Mouse (Mus musculus) embryonic facial prominence, embryonic 12.5 days (tissue): ENCODE data around the gene Gm3233. TPM values are rescaled to one million over a fixed set of nuclear protein-coding genes. Genes with fewer than 3 reads are reported as not detected.
"Not testable (repeated sequence)": the region's sequence is repeated elsewhere in the genome, so short reads cannot be mapped to it uniquely, and the experiment has no call there.

Experiments
- ATAC-seq: fragments of 200-750 bp; cut with Nextera tagmentation; 2 replicates; pipeline ENCODE4 v1.8.0; 2017; ENCODE audit not compliant: insufficient number of reproducible peaks, insufficient read depth, low FRiP score, low TSS enrichment
- H3K27ac ChIP-seq: fragments of 300-500 bp; sonication (generic); 2 replicates; pipeline ENCODE4 v1.5.1; 2016; ENCODE audit warnings: mild to moderate bottlenecking
- H3K27me3 ChIP-seq: fragments of 300-500 bp; sonication (generic); 2 replicates; pipeline ENCODE4 v1.6.1; 2016; ENCODE audit warnings: mild to moderate bottlenecking, moderate library complexity
- H3K36me3 ChIP-seq: fragments of 300-500 bp; sonication (generic); 2 replicates; pipeline ENCODE4 v1.6.1; 2016; ENCODE audit warnings: mild to moderate bottlenecking
- H3K4me1 ChIP-seq: fragments of 300-500 bp; sonication (generic); 2 replicates; pipeline ENCODE4 v1.6.1; 2016
- H3K4me2 ChIP-seq: fragments of 300-500 bp; sonication (generic); replicated peaks from 2 replicates; pipeline ENCODE4 v1.6.1; 2016; ENCODE audit warnings: mild to moderate bottlenecking, moderate library complexity
- H3K4me3 ChIP-seq: fragments of 300-500 bp; sonication (generic); 2 replicates; pipeline ENCODE4 v1.5.1; 2016; ENCODE audit warnings: mild to moderate bottlenecking
- H3K9ac ChIP-seq: fragments of 300-500 bp; sonication (generic); 2 replicates; pipeline ENCODE4 v1.6.1; 2016; ENCODE audit warnings: mild to moderate bottlenecking, moderate library complexity
- H3K9me3 ChIP-seq: fragments of 300-500 bp; sonication (generic); 2 replicates; pipeline ENCODE4 v1.6.1; 2016; ENCODE audit warnings: mild to moderate bottlenecking, moderate library complexity
- WGBS: fragments of 180-500 bp; shearing (Covaris S2); methylation state at CpG from one replicate; pipeline ENCODE4 v1.1.7; 2016; 5-methylcytosine and 5-hydroxymethylcytosine counted together
- polyA plus RNA-seq: library from polyadenylated mRNA; unstranded; fragments of >200 nt; fragmentation: Nextera tagmentation; extraction: Ambion mirVana; gene quantifications from 2 replicates; pipeline ENCODE4 v1.2.1, GENCODE M21; 2016

The Gm3233 gene
- polyA plus RNA-seq, 1 experiment from 2014 or later = not detected

DNA sequence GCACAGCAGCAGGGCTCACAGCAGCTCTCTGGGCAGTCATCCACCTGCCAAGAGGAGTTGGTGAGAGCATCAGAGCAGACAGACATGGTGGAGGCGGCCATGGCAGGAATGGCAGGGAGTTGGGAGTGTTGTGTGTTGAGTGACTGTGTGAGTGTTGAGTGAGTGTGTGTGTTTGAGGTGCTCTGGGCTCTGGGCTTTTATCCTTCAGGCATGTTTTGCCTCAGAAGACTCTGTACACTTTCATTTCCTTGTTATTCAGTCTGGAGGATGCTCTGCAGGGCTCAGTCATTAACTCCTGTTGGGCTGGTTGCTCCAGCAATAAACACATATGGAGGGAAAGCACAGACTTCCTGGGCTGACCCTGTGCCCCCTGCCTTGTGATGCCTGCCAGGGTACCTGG lies 11.7 kb upstream of the Gm3233 start, which contains the start of gene Gm3238:
Gene Gm3238 (minus strand): TSS at position 101 of the 400 bp plus-strand sequence.
- not testable (repeated sequence) for ATAC-seq, H3K27ac ChIP-seq, H3K36me3 ChIP-seq, H3K9me3 ChIP-seq, H3K27me3 ChIP-seq, H3K4me2 ChIP-seq, H3K9ac ChIP-seq, H3K4me1 ChIP-seq, H3K4me3 ChIP-seq
- 67% methylated on average over 1 of the region's 1 CpGs for WGBS

DNA sequence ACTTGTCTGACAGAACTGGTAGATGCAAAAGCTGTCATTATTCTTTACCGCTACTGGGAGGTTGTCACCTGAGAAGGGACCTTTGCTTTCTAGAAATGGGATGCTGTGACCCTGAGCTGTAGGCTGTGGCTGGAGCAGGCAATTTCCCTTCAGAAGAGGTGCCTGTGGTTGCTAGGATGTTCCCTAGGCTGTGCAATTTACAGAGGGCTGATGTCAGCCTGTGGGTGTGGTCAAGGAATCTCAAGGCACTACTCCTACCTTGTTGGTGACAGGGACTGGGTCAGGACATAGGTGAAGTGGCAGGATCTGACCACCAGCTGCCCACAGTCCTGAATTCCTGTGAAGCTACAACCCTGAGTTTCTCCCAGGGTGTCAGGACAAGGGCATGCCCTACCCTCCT lies 10.2 kb upstream of the Gm3233 start:
- no peaks in the 10 kb centered on the region for H3K9me3 ChIP-seq
- WGBS = 57% methylated on average over 1 of the region's 1 CpGs
- H3K4me3 ChIP-seq = no peak overlapping the region
- H3K36me3 ChIP-seq = no peaks in the 10 kb centered on the region
- no peaks in the 10 kb centered on the region for H3K27me3 ChIP-seq
- no peak overlapping the region for H3K9ac ChIP-seq
- no peak overlapping the region for H3K27ac ChIP-seq
- no peak overlapping the region for H3K4me2 ChIP-seq
- no peaks in the 10 kb centered on the region for H3K4me1 ChIP-seq
- no peak for ATAC-seq

DNA sequence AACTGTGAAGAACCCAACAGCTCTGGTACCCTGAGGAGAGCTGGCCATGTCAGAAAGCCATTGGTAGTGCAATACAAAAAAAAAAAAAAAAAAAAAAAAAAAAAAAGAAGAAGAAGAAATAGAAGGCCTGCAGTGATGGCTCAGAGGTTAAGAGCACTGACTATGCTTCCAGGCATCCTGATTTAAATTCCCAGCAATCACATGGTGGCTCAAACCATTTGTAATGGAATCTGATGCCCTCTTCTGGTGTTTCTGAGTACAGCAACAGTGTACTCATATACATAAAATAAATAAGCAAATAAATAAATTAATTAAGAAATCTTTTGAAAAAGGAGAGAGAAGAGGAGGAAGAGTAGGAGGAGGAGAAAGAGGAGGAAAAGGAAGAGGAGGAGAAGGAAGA lies 6.0 kb downstream of the Gm3233 start:
- H3K27me3 ChIP-seq = no peaks in the 10 kb centered on the region
- no peaks in the 10 kb centered on the region for H3K36me3 ChIP-seq
- no peaks in the 10 kb centered on the region for H3K9me3 ChIP-seq
- no peak for ATAC-seq
- H3K4me1 ChIP-seq = no peaks in the 10 kb centered on the region
- H3K27ac ChIP-seq = no peak overlapping the region
- H3K4me3 ChIP-seq = no peak overlapping the region
- no peak overlapping the region for H3K9ac ChIP-seq
- no peak overlapping the region for H3K4me2 ChIP-seq

DNA sequence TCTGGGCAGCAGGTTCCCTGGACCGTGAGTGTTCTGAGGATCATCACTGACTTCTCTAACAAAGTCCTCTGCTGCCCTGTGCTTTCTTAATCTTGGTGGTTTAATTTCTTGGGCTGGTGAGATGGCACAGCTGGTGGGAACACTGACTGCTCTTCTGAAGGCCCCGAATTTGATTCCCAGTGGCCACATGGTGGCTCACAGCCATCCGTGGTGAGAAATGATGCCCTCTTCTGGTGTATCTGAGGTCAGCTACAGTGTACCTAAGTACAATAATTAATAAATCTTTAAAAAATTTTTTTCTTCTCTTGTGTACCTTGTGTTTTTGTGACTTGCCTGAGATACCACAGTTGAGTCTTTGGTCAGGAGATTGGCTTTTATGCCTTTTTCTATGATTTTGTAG lies 7.2 kb downstream of the Gm3233 start:
- not testable (repeated sequence) for H3K4me1 ChIP-seq, H3K36me3 ChIP-seq, H3K9me3 ChIP-seq, H3K27ac ChIP-seq, H3K27me3 ChIP-seq, H3K4me2 ChIP-seq, H3K4me3 ChIP-seq, H3K9ac ChIP-seq, ATAC-seq
- WGBS = 56% methylated on average over 3 of the region's 3 CpGs

DNA sequence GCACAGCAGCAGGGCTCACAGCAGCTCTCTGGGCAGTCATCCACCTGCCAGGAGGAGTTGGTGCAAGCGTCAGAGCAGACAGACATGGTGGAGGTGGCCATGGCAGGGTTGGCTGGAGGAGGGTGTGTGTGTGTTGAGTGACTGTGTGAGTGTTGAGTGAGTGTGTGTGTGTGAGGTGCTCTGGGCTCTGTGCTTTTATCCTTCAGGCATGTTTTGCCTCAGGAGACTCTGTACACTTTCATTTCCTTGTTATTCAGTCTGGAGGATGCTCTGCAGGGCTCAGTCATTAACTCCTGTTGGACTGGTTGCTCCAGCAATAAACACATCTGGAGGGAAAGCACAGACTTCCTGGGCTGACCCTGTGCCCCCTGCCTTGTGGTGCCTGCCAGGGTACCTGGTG lies 8.2 kb downstream of the Gm3233 start, which contains the start of gene Gm9736:
Gene Gm9736 (minus strand): TSS at position 101 of the 400 bp plus-strand sequence.
- WGBS = 71% methylated on average over 1 of the region's 1 CpGs
- not testable (repeated sequence) for H3K4me1 ChIP-seq

DNA sequence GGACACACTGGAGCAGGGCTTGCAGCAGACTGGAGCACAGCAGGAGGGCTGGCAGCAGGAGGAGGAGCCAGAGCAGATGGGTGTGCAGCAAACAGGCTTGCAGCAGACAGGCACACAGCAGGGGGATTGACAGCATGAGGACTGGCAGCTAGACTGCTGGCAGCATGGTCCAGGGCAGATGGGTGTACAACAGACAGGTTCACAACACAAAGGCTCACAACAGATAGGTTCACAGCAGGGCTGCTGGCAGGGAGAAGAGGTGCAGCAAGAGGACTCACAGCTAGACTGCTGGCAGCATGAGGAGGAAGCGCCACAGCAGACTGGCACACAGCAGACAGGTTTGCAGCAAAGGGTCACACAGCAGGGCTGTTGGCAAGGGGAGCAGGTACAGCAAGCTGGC lies 8.8 kb downstream of the Gm3233 start:
- not testable (repeated sequence) for H3K27me3 ChIP-seq, ATAC-seq, H3K4me2 ChIP-seq

More for the DNA sequence above, 8.2 kb downstream of the Gm3233 start, which contains the start of gene Gm9736:
- not testable (repeated sequence) for H3K36me3 ChIP-seq, ATAC-seq, H3K9ac ChIP-seq, H3K4me3 ChIP-seq, H3K27ac ChIP-seq, H3K4me2 ChIP-seq, H3K27me3 ChIP-seq, H3K9me3 ChIP-seq

DNA sequence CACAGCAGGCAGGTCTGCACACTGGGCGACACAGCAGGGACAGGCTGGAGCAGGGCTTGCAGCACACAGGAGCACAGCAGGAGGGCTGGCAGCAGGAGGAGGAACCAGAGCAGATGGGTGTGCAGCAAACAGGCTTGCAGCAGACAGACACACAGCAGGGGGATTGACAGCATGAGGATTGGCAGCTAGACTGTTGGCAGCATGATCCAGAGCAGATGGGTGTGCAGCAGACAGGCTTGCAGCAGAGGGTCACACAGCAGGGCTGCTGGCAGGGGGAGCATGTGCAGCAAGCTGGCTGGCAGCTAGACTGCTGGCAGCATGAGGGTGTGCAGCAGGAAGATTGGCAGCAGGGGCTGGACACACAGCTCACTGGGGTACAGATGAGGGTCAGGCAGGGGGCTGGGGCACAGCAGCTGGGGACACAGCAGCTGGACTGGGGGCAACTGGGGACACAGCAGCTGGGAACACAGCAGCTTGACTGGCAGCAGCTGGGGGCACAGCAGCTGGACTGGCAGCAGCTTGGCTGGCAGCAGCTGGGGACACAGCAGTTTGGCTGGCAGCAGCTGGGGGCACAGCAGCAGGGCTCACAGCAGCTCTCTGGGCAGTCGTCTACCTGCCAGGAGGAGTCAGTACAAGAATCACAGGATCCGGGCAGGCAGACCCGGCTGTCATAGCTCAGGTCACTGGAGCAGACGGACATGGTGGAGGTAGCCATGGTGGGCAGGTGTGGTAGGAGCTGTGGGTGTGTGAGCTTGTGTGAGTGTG lies 17.4 kb downstream of the Gm3233 start, which contains the start of gene Gm18596:
Gene Gm18596 (minus strand): TSS at position 715 of the 765 bp plus-strand sequence.
- H3K36me3 ChIP-seq, H3K4me2 ChIP-seq, H3K27ac ChIP-seq, H3K4me3 ChIP-seq, H3K9me3 ChIP-seq, H3K27me3 ChIP-seq, H3K4me1 ChIP-seq, ATAC-seq, H3K9ac ChIP-seq: not testable (repeated sequence)
- 46% methylated on average over 5 of the region's 5 CpGs for WGBS

More for the DNA sequence above, 8.8 kb downstream of the Gm3233 start:
- not testable (repeated sequence) for H3K9me3 ChIP-seq, H3K4me1 ChIP-seq, H3K9ac ChIP-seq, H3K4me3 ChIP-seq, H3K36me3 ChIP-seq, H3K27ac ChIP-seq
- WGBS = 68% methylated on average over 1 of the region's 1 CpGs

DNA sequence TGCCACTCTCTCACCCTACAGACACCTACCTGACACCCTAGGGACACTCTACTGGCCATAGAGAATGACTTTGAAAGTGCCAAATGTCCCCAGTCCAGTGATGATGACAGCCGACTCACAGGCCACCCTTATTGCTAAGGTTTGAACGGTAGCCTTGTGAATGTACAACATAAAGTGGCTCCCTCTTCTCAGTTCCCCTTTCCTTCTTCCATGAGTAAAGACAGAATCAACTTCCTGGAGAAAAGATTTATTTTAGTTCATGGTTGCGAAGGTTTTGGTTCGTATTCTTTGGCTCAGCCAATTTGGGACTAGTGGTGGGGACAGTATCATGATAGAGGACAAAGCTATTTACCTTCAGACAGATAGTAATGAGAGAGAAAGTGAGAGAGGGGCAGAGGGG lies 20.6 kb downstream of the Gm3233 start:
- no peaks in the 10 kb centered on the region for H3K27me3 ChIP-seq
- no peak overlapping the region for H3K4me2 ChIP-seq
- H3K9me3 ChIP-seq = 0 out of 2 replicates have a peak, but pooled peaks cover 8% of the 10 kb centered on the region
- ATAC-seq = no peak
- H3K36me3 ChIP-seq = no peaks in the 10 kb centered on the region
- 88% methylated on average over 4 of the region's 4 CpGs for WGBS
- H3K4me1 ChIP-seq = peaks cover 3% of the 10 kb centered on the region; the same call in 1 of the 2 replicates
- H3K9ac ChIP-seq = no peak overlapping the region
- no peak overlapping the region for H3K27ac ChIP-seq
- H3K4me3 ChIP-seq = no peak overlapping the region

DNA sequence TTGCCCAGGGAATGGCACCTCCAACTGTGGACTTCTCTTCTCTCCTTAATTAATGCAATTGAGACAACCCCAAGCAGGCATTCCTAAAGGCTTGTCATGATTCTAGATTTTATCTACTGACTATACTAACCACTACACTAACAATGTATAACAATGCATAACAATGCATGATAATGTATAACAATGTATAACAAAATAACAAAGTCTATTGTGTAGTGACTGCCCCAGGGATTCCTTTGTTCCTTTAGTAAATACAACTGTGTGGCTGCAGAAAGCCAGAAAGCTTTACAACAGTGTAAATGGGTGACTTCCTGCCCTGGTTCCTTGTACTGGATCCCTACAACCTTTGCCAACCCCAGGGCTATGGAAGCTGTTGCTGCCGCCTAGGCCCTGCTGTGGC lies 23.6 kb downstream of the Gm3233 start:
- ATAC-seq = no peak
- 84% methylated on average over 1 of the region's 1 CpGs for WGBS
- H3K4me2 ChIP-seq = no peak overlapping the region
- no peaks in the 10 kb centered on the region for H3K36me3 ChIP-seq
- no peak overlapping the region for H3K4me3 ChIP-seq
- H3K27ac ChIP-seq = no peak overlapping the region
- no peak overlapping the region for H3K9ac ChIP-seq
- H3K9me3 ChIP-seq = 0 out of 2 replicates have a peak, but pooled peaks cover 8% of the 10 kb centered on the region
- H3K27me3 ChIP-seq = no peaks in the 10 kb centered on the region
- H3K4me1 ChIP-seq = no peaks in the 10 kb centered on the region

DNA sequence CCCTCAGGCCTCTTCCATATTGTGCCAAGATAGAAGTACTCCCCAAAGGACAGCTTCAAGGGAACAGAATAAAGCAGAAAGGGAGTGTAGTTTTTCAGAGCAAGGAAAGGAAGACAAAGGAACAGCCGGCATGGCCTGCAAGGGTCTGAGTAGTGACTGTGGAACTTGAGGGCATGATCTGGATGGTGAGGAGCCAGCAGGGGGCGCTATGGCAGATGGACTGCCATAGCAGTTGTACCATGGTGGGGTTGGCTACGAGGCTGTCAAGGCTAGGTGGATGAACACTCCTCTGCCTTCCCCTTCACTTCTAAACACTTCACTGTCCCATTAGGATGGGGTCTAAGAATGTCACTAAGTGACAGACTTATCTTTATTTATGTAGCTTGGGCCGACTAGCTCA lies 30.2 kb downstream of the Gm3233 start:
- H3K27me3 ChIP-seq = no peaks in the 10 kb centered on the region
- no peaks in the 10 kb centered on the region for H3K4me1 ChIP-seq
- H3K36me3 ChIP-seq = no peaks in the 10 kb centered on the region
- H3K9ac ChIP-seq = no peak overlapping the region
- no peak overlapping the region for H3K4me2 ChIP-seq
- no peak for ATAC-seq
- H3K4me3 ChIP-seq = no peak overlapping the region
- WGBS = 53% methylated on average over 4 of the region's 4 CpGs
- no peaks in the 10 kb centered on the region for H3K9me3 ChIP-seq
- H3K27ac ChIP-seq = no peak overlapping the region

DNA sequence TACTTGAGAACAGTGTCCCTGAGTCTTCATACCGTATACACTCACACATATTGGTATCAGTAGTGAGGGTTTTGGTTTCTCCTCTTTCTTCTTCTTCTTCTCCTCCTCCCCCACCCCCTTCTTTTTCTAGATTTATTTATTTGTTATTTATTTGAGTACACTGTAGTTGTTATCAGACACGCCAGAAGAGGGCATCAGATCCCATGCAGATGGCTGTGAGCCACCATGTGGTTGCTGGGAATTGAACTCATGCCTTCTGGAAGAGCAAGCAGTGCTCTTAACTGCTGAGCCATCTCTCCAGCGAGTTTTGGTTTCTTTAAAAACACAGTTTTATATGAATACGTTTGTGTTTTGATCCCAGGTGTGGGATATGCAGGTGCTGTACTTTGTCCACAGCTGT lies 31.2 kb downstream of the Gm3233 start:
- no peaks in the 10 kb centered on the region for H3K36me3 ChIP-seq
- H3K4me1 ChIP-seq = no peaks in the 10 kb centered on the region
- ATAC-seq = no peak
- H3K27me3 ChIP-seq = no peaks in the 10 kb centered on the region
- H3K4me3 ChIP-seq = no peak overlapping the region
- H3K27ac ChIP-seq = no peak overlapping the region
- no peak overlapping the region for H3K9ac ChIP-seq
- H3K9me3 ChIP-seq = no peaks in the 10 kb centered on the region
- WGBS = 61% methylated on average over 4 of the region's 4 CpGs
- H3K4me2 ChIP-seq = no peak overlapping the region

DNA sequence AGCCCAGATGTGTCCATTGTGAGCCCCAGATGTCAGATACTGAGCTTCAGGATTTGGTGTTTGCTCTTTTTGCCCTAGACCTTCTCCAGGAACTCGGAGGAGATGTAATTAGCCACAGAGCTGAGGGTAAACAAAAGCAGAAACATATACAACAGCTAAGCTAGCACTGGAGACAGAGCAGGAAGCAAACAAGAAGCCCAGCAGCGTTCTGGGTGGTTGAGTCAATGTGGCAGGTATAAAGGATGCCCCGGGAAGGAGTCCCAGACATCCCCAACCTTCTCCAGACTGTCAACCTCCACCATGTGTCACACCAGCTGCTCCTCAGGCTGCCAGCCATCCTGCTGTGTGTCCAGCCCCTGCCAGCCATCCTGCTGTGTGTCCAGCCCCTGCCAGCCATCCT lies 33.3 kb downstream of the Gm3233 start, which contains the start of gene Gm10100:
Gene Gm10100 (plus strand): TSS at position 301 of the 400 bp plus-strand sequence.
- Histone ChIP-seq H3K4me3 (no peak within 1 kb of the TSS), H3K27me3 (no peaks in the 10 kb centered on the region), H3K9ac (no peak within 1 kb of the TSS), H3K36me3 (no peaks in the 10 kb centered on the region), H3K27ac (no peak within 1 kb of the TSS), H3K4me2 (no peak within 1 kb of the TSS), H3K9me3 (no peaks in the 10 kb centered on the region), H3K4me1 (no peaks in the 10 kb centered on the region)
- WGBS = 39% methylated on average over 3 of the region's 3 CpGs
- ATAC-seq = no peak
